Mouse (Mus musculus) right cerebral cortex, postnatal 4 days (tissue): ENCODE measurements around the gene Acadm.

Experiments
- DNase-seq: peaks from one replicate; pipeline ENCODE4 v3.0.0-alpha.2; 2022

Acadm gene

DNA sequence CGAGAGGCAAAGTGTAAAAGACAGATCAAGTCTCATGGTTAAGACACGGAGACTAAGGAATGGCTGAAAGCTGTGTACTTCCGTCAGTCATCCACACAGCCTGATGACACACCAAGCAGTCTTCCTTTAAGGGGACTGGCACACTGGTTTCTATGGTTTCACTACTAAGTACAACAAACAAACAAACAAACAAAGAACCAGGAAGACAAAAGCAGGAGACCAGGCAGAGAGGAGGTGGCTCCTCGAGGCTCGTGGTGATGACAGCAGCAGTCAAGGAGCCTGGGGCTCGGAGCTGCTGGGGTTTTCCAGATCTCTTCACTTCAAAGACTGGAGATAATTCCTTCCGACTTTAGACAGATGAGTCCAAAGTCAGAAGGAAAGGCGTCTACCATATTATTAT, 4.4 kb downstream of the Acadm start:
- DNase-seq = no peak

GRCm38 (mm10) chr3:153937116-153937810, 7.2 kb downstream of the Acadm start:
- no peak for DNase-seq

GRCm38 (mm10) chr3:153935878-153936277, 8.6 kb downstream of the Acadm start:
- no peak for DNase-seq

DNA sequence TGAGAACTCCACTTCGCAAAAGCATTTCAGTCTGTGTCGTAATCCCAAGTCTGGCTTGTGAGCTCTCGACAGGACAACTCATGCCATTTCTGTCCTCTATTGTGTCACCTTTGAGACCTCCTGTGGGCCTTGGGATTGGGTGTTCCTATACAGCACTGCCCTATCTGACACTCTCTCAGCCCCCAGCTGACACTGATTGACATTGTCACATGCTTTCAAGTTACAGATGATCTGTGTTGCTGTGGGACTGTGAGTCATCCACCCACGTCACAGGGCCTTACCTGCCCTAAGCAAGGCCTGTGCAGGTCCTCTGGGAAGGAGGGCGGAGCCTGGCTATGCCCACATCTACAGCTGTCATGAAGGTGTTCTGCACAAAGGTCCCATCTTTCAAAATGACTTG, 12.0 kb downstream of the Acadm start:
- no peak for DNase-seq

DNA sequence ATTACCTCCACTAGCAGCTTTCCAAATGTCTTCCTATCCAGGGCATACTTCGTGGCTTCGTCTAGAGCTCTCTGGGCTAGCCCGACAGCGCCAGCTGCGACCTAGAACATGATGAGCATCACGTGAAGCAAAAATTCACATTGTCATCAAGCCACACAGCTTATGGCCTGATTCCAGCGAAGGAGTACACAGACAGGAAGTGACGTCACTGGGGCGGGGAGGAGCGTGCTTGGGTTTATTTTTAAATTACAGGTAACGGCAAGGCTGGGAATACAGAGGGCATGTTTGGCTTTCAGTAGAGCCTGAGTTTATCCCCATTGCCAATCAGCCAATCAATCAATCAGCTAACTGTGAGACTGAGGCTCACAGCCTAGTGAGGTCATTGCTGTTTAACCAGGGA, 14.9 kb downstream of the Acadm start:
- DNase-seq = no peak

- no peak for DNase-seq
These were observed 18.1 kb downstream of the Acadm start for GRCm38 (mm10) chr3:153926333-153926732.

DNA sequence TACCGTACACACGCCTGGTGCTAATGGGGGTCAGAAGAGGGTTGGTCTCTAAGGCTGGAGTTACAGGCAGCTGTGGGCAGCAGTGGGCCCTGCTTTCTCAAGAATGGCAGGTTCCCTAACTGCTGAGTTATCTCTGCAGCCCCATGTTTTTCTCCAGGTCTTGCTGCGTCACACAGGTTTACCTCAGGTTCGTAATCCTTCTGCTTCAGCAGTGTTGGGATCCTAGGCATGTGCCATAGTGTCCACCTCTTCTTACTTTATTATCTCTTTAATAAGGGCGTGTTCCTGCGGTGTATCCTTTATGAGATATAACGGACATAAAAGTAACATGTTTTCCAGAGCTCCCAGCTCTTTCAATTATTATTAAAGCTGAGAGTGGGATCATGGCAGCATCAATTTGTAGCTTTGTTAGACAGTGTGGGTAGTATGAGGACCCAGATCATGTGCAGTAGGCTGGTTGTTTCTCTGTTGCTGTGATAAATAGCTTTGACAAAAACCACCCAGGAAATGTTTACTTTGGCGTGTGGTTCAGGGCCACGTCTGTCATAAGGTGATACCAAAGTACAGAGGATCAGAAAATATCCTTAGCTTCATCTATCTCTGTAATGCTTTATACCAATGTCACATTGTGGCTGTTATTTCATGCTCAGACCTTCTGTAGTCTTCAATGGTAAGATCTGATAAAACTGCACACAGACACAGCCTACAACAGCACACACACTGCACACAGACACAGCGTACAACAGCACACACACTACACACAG, 23.1 kb downstream of the Acadm start:
- DNase-seq = no peak

GRCm38 (mm10) chr3:153917200-153917599, 27.2 kb downstream of the Acadm start:
- no peak for DNase-seq

GRCm38 (mm10) chr3:153913510-153914243, 30.8 kb downstream of the Acadm start:
- DNase-seq = no peak

- DNase-seq = peak; percentile 95
These were observed 31.6 kb downstream of the Acadm start, which contains the start of gene Rabggtb for GRCm38 (mm10) chr3:153912546-153913509. Gene Rabggtb, minus strand, starts transcription at chr3:153913009.

DNA sequence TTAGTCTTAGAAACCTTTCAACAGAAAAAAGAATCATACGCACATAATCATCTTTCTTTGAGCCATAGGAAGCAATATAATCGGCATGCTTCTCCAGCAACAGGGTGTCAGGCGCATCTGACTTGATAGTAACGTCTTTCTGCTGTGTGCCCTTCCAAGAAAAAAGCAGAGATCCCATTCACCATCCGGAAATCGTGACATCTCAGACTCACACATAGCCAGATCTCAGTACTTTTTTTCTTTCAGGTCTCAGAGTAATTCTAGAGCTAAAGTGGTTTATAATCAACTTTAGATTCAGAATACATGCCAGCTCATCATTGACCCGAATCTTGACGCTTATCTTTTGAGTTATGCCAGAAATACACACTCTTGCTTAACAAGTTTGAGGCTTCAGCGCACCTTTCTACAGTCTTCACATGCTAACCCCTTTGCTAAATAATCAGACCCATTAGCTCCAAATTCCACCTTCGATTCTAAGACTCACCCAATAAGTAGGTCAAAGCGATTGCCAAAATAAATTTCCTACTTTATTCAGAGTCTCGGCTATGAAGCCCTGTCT, 32.5 kb downstream of the Acadm start:
- no peak for DNase-seq

DNA sequence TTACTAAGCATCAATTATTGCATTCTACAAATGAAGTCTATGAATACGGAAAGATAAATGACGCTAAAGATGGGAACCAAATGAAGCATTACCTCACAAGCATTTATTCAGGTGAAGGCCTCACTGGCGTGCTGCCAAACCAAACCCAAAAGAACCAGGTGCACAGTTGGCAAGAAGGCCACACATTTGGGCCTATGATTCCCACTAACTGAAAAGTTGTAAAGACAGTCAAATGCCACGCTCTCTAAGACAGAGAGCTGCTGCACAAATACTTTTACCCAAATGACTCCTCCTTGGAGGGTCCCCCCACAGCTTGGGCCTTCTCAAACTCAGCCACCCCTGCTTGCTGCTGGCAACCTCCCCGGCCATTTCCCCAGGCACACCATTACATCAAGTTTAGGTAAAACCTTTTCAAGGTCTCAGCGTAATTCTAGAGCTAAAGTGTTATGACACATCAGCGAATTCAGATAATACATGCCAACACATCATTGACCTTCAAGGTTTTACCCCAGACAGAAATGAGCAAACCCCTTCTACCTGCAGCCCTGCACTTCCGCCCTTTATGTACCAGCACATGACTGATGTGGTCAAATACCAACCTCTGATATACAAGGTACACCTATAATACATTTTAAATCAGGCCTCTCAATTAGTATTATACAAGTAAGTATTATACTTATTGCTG, 33.1 kb downstream of the Acadm start:
- DNase-seq = no peak

DNA sequence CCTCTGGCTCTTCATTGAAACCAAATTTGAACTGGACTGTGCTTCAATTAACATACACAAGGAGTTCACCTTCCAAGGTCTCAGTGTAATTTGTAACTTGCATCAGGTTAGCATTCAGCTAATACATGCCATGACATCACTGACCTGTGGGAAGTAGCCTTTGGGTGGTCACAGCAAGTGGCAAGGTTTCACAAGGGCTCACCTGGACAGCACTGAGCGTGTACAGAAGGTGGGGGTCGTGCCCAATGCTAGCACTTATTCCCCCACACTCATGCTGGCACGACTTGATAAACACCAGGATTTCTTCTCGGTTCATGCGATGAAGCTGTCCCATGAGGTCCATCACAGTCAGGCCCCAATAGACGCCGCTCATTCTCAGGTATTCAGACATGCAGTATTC, 33.9 kb downstream of the Acadm start:
- DNase-seq = no peak

GRCm38 (mm10) chr3:153908919-153909318, 35.5 kb downstream of the Acadm start:
- DNase-seq = no peak

DNA sequence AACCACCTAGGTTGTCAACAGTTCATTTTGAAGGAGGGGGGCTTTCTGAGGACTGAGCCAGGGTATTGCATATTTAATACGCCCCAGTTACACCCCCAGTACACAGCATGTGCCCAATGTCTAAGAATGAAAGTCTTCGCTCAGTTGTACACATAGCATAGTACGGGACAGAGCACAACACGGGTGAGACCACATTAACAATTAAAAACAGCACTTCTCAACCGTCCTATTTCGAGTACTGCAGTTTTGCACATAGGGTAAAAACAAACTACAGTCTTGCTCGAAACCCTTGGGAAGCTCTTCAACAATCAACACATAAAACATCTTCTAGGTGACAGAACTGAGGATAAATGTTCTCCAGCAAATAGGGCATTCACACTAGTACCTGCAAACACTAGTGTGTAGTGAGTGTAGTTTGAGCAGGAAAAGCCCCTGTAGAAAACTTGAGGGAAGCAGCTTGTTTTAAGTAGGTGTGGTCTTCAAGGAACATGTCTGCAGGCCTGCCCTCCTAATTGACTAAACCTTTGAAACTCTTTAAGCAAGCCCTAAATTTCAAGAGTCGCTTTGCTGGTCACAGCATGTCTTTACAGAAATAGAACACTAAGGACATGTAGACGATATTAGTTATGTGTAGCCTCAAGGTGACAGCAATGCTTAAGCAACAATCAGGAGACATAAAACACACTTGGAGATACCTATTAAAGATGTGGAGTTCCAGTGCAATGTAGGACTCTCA, 38.1 kb downstream of the Acadm start, which contains the start of gene Msh4:
TSS of gene Msh4 (minus strand) at position 3 of the 736 bp plus-strand sequence.
- DNase-seq = no peak

DNA sequence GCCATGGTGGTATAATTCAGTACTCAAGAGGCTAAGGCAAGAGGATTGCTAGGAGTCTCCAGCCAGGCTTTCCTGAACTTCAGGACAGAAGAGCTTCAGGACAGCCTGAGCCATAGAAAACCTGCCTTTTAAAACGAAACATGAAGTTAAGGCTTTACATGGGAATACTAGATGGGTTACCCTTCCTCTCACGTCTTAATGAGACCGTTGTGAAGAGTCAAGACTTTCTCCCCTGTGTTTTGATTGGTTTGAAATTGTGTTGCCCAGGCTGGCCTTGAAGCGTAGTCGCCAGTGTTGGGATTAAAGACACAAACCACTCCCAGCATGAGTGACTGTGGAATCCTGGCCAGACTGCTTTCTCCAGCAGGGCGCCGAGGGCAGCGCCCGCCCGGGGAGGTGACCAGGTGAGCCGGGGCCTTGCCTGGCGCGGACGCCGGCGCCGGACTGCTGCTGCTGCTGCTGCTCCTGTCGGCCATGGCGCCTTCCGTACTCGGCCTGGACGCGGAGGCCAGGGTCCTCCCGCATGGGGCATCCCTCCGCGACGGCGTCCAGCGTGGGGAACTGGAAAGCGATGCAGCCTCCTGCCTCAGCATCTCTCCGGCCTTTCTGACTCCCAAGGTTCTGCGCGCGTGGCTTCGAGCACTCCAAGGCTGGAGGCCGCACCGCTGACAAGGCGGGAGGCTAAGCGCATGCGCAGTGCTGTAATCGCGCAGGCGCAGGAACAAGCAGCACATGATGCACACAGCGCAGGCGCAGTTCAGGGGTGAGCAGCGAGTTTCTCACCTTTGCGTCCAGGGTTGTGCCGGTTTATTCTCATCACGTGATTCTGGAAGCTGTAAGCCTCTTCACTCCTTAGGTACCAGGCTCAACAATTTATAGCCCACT, 38.9 kb downstream of the Acadm start:
- DNase-seq = no peak

- DNase-seq = peak; percentile 27
These were observed 39.8 kb downstream of the Acadm start for GRCm38 (mm10) chr3:153904586-153904985.

GRCm38 (mm10) chr3:153902595-153902994, 41.8 kb downstream of the Acadm start:
- no peak for DNase-seq

DNA sequence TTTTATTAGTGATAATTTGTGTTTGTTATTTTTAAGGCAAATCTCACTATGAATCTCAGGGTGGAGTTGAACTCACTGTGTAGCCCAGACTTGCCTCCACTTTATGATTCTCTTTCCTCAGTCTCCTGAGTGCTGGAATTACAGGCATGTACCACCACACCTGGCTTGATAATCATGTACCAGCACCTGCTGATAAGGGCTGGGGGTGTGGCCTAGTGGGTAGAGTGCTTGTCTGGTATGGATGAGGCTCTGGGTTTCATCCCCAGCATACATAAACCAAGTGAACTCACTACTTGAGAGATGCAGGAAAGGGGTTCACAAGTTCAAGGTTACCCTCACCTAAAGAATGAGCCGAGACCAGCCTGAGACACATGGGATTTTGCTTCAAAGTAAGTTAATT, 42.5 kb downstream of the Acadm start:
- no peak for DNase-seq

GRCm38 (mm10) chr3:153897216-153897615, 47.2 kb downstream of the Acadm start:
- DNase-seq = no peak
